Mouse (Mus musculus) C2C12 (cell line): ENCODE data around the gene Mapkapk3. TPM values are rescaled to one million over a fixed set of nuclear protein-coding genes. Genes with fewer than 3 reads are reported as not detected.

Experiments used
- H3K27me3 ChIP-seq: one replicate; pipeline ENCODE4 v1.6.1; 2011; ENCODE audit not compliant: control insufficient read depth, insufficient read depth, insufficient read length
- H3K36me3 ChIP-seq: one replicate; pipeline ENCODE4 v1.6.1; 2011; ENCODE audit not compliant: control insufficient read depth, insufficient read depth
- H3K4me3 ChIP-seq: one replicate; pipeline ENCODE4 v1.5.1; 2011; ENCODE audit warnings: mild to moderate bottlenecking, control low read depth; ENCODE audit not compliant: poor library complexity, insufficient read depth, severe bottlenecking
- H3K79me2 ChIP-seq: one replicate; pipeline ENCODE4 v1.6.1; 2011; ENCODE audit not compliant: control insufficient read depth, insufficient read depth
- H3K79me3 ChIP-seq: one replicate; pipeline ENCODE4 v1.6.1; 2011; ENCODE audit warnings: low read depth, control low read depth
- H3ac ChIP-seq: one replicate; pipeline ENCODE3; 2011; ENCODE audit warnings: low read depth; ENCODE audit not compliant: control insufficient read depth, insufficient read length
- CEBPB ChIP-seq: IDR thresholded peaks from one replicate; pipeline ENCODE4 v1.6.1; 2011; ENCODE audit warnings: low read depth, mild to moderate bottlenecking, control low read depth, moderate library complexity
- CTCF ChIP-seq: IDR thresholded peaks from one replicate; pipeline ENCODE4 v1.5.1; 2011; ENCODE audit not compliant: control insufficient read depth, insufficient read depth, insufficient read length
- FOSL1 ChIP-seq: IDR thresholded peaks from one replicate; pipeline ENCODE4 v1.8.0; 2011; ENCODE audit warnings: mild to moderate bottlenecking, low read length; ENCODE audit not compliant: poor library complexity, insufficient read depth, severe bottlenecking
- MAX ChIP-seq: IDR thresholded peaks from one replicate; pipeline ENCODE4 v1.6.1; 2011; ENCODE audit warnings: mild to moderate bottlenecking, control low read depth
- MYOD1 ChIP-seq: IDR thresholded peaks from one replicate; pipeline ENCODE4 v1.6.1; 2011; ENCODE audit warnings: low read depth; ENCODE audit not compliant: control insufficient read depth, insufficient read length
- MYOG ChIP-seq: IDR thresholded peaks from one replicate; pipeline ENCODE4 v1.6.1; 2011; ENCODE audit not compliant: control insufficient read depth, insufficient read length; ENCODE audit errors: extremely low read depth
- USF1 ChIP-seq: IDR thresholded peaks from one replicate; pipeline ENCODE4 v1.6.1; 2011; ENCODE audit warnings: low read depth, mild to moderate bottlenecking, control low read depth, moderate library complexity
- polyA plus RNA-seq: library from polyadenylated mRNA; unstranded; fragments of >200 nt; fragmentation: generic; extraction: Trizol; gene quantifications from one replicate; pipeline ENCODE4 v1.2.1, GENCODE M21; 2012; ENCODE audit warnings: missing spikeins

The Mapkapk3 gene
- polyA plus RNA-seq, 1 experiment, result 5.3 TPM

DNA sequence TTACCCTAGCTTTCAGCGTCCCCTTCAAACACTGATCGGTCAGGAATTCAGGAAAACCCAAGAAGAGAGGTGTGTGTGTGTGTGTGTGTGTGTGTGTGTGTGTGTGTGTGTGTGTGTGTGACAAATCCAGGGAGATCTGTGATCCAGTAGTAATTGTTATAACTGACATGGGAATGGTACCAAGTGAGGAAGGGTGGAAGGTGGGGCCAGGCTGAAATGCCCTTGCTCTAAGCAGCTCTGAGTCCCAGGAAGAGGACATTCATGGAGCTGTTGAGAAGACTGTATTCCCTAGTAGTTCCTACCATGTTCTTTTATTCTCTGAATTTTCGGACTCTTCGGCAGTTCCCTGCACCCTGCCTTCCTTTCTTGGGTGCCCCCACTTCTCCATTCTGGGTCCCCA, 8.0 kb upstream of the Mapkapk3 start:
- Histone ChIP-seq H3ac (no peak overlapping the region), H3K27me3 (peaks cover 6% of the 10 kb centered on the region), H3K36me3 (no peaks in the 10 kb centered on the region), H3K4me3 (no peak overlapping the region), H3K79me3 (no peaks in the 10 kb centered on the region), H3K79me2 (no peaks in the 10 kb centered on the region)
- no peak for TF ChIP-seq FOSL1
- TF ChIP-seq MAX, result no peak
- no peak for TF ChIP-seq CEBPB
- no peak for TF ChIP-seq MYOG
- no peak for TF ChIP-seq CTCF
- no peak for TF ChIP-seq MYOD1
- TF ChIP-seq USF1, result no peak

- Histone ChIP-seq H3K79me2 (no peaks in the 10 kb centered on the region), H3K36me3 (no peaks in the 10 kb centered on the region), H3K4me3 (no peak overlapping the region), H3ac (peak overlapping the region; percentile 57), H3K27me3 (peaks cover 11% of the 10 kb centered on the region), H3K79me3 (no peaks in the 10 kb centered on the region)
- TF ChIP-seq CTCF, result no peak
- TF ChIP-seq MYOG, result no peak
- no peak for TF ChIP-seq USF1
- TF ChIP-seq CEBPB, result no peak
- TF ChIP-seq FOSL1, result no peak
- no peak for TF ChIP-seq MYOD1
- TF ChIP-seq MAX, result no peak
Measured at GRCm38 (mm10) chr9:107297059-107297458, 7.4 kb upstream of the Mapkapk3 start.

DNA sequence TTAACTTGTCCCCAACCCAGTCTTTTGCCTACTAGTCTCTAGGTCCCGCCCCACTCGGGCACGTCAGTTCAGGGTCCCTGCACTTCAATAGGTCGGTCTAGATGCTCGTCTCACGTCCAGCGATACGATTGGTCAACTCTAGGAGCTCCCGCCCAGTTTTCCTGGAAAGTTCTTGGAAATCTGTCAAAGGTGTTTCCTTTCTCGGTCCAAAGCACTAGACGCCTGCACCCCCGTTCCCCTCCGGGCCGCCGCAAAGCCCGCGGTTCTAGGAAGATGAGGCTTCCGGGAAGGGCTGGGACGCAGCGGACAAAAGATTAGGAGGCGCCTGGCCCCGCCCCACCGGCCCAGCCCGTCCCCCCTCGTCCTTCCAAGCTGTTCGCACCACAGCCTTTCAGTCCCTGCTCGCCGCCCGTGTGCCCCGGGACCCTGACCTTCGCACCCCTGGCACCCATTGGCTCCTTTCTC, 6.9 kb upstream of the Mapkapk3 start:
- Histone ChIP-seq H3K36me3 (no peaks in the 10 kb centered on the region), H3K4me3 (peak overlapping the region; percentile 14), H3K27me3 (peaks cover 11% of the 10 kb centered on the region), H3K79me3 (no peaks in the 10 kb centered on the region), H3K79me2 (no peaks in the 10 kb centered on the region), H3ac (peak overlapping the region; percentile 57)
- TF ChIP-seq CTCF, result no peak

- H3K27me3 ChIP-seq, result peaks cover 11% of the 10 kb centered on the region
- no peak overlapping the region for H3K4me3 ChIP-seq
- no peaks in the 10 kb centered on the region for H3K79me3 ChIP-seq
- no peak overlapping the region for H3ac ChIP-seq
- no peaks in the 10 kb centered on the region for H3K36me3 ChIP-seq
- no peak for TF ChIP-seq FOSL1
- no peaks in the 10 kb centered on the region for H3K79me2 ChIP-seq
Measured at GRCm38 (mm10) chr9:107296041-107296440, 6.4 kb upstream of the Mapkapk3 start.

DNA sequence AAGGTAGTCTGAATTCAATTTTAAA, 6.2 kb upstream of the Mapkapk3 start, which contains the start of gene Cish:
Gene Cish (plus strand): TSS at position 11 of the 25 bp plus-strand sequence.
- no peaks in the 10 kb centered on the region for H3K79me2 ChIP-seq
- no peaks in the 10 kb centered on the region for H3K79me3 ChIP-seq
- TF ChIP-seq FOSL1 (no peak), MYOG (no peak), CTCF (no peak), MYOD1 (no peak), USF1 (no peak)

GRCm38 (mm10) chr9:107295616-107296015, 5.9 kb upstream of the Mapkapk3 start:
- TF ChIP-seq CEBPB (no peak), MYOD1 (no peak), USF1 (no peak), FOSL1 (no peak), MAX (no peak)
- Histone ChIP-seq H3K27me3 (peaks cover 11% of the 10 kb centered on the region), H3K4me3 (no peak overlapping the region), H3ac (no peak overlapping the region), H3K79me3 (no peaks in the 10 kb centered on the region), H3K36me3 (no peaks in the 10 kb centered on the region), H3K79me2 (no peaks in the 10 kb centered on the region)

More for the DNA sequence above, 6.2 kb upstream of the Mapkapk3 start, which contains the start of gene Cish:
- peak within 1 kb of the TSS; percentile 14 for H3K4me3 ChIP-seq
- peaks cover 11% of the 10 kb centered on the region for H3K27me3 ChIP-seq
- H3K36me3 ChIP-seq, result no peaks in the 10 kb centered on the region
- peak within 1 kb of the TSS; percentile 57 for H3ac ChIP-seq

GRCm38 (mm10) chr9:107294249-107294648, 4.6 kb upstream of the Mapkapk3 start:
- no peaks in the 10 kb centered on the region for H3K79me2 ChIP-seq
- H3K27me3 ChIP-seq, result peaks cover 11% of the 10 kb centered on the region
- H3K4me3 ChIP-seq, result no peak overlapping the region
- no peak for TF ChIP-seq MYOD1
- TF ChIP-seq CTCF, result peak; percentile 42
- TF ChIP-seq USF1, result no peak
- TF ChIP-seq CEBPB, result no peak
- H3K79me3 ChIP-seq, result no peaks in the 10 kb centered on the region
- no peak overlapping the region for H3ac ChIP-seq
- H3K36me3 ChIP-seq, result no peaks in the 10 kb centered on the region
